Mouse (Mus musculus) brain, embryonic 14.5 days (tissue): ENCODE results near the gene Otol1.

Experiments
- CTCF ChIP-seq: fragments of 200-500 bp; IDR thresholded peaks from 2 replicates; pipeline ENCODE4 v1.5.1; 2012; ENCODE audit warnings: inconsistent platforms, mild to moderate bottlenecking, moderate library complexity, borderline replicate concordance; ENCODE audit not compliant: insufficient read depth, insufficient read length; ENCODE audit errors: extremely low read depth
- POLR2A ChIP-seq: fragments of 200-500 bp; IDR thresholded peaks from 2 replicates; pipeline ENCODE4 v1.6.1; 2012; ENCODE audit warnings: mild to moderate bottlenecking, inconsistent platforms, borderline replicate concordance; ENCODE audit not compliant: poor library complexity, insufficient read depth, insufficient read length, severe bottlenecking; ENCODE audit errors: extremely low read depth

DNA sequence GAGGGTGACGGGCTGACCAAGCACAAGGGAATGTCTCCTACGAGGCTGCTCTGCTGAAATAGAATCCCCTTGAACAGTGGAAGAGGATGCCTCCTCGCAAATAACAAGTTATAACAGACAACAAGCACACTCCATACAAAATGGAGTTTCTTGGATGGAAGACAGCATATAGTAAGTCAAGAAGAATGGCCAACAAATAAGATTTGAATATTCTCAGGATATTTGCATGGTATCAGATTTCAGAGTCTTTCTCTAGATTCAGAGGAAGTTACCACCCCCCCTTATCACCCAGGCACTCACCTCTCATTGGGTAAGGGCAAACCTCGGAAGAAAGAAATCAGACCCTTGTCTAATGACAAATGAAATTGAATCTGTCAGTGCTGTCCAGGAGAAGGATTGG, at the start of gene Otol1:
- TF ChIP-seq CTCF (no peak), POLR2A (no peak)
